Mouse (Mus musculus): ENCODE results near the gene F8a. TPM values are rescaled to one million over a fixed set of nuclear protein-coding genes. Genes with fewer than 3 reads are reported as not detected.
"Not testable (repeated sequence)": the region's sequence is repeated elsewhere in the genome, so short reads cannot be mapped to it uniquely, and the experiment has no call there.

F8a gene
- not detected in 2 replicates for polyA plus RNA-seq (2012; ENCODE audit: insufficient read depth, insufficient read length, low replicate concordance, missing spikeins)

DNA sequence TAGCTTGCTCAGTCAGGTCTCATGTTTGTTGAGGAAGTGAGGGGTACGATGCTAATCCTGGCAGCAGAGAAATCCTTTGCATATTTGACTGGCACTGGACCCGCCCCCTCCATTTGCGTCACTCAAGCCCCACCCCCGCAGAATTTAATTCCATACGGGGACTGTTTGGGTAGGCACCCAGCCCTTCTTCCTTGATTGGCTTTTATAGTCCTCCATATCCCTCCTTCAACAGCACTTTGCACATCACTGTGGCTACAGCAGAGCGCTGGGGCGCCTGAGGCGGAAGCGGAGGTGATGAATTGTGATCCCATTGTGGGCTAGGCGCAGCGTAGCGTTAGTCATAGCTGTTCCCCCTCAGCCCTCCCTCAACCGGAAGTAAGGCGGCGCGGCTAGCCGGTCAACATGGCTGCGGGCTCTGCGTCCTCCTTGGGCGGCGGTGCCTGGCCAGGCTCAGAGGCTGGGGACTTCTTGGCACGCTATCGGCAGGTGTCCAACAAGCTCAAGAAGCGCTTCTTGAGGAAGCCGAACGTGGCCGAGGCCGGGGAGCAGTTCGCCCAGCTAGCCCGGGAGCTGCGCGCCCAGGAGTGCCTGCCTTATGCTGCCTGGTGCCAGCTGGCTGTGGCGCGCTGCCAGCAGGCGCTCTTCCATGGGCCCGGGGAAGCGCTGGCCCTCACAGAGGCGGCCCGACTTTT lies at the start of gene F8a:
F8a (plus strand) TSS at position 378 of the 692 bp plus-strand sequence.
- WGBS, result 16% methylated on average over 37 of the region's 39 CpGs
- Histone ChIP-seq H3K27ac (ENCODE audit: insufficient read depth, low read depth, low read length) (peak within 1 kb of the TSS; percentile 98), H3K4me1 (ENCODE audit: control insufficient read depth, insufficient read depth, low read length) (0 out of 2 replicates have a peak, but pooled peaks cover 3% of the 10 kb centered on the region), H3K4me3 (ENCODE audit: insufficient read depth, low read depth, low read length) (peak within 1 kb of the TSS; percentile 75)
- 0 out of 2 replicates have a peak, but pooled peaks have one; percentile 42 for TF ChIP-seq POLR2A (IDR thresholded peaks at IDR 0.05; ENCODE audit: insufficient read depth, low read depth, low read length)
- TF ChIP-seq CTCF (IDR thresholded peaks at IDR 0.05; ENCODE audit: insufficient read depth, low read depth, low read length), result no peak

- WGBS, result 79% methylated on average over 12 of the region's 12 CpGs
- H3K4me3 ChIP-seq (ENCODE audit: insufficient read depth, low read depth, low read length); H3K4me1 ChIP-seq (ENCODE audit: control insufficient read depth, insufficient read depth, low read length); H3K27ac ChIP-seq (ENCODE audit: insufficient read depth, low read depth, low read length): not testable (repeated sequence)
These were observed 36.2 kb upstream of the F8a start, which contains the start of gene Xlr3b for GRCm38 (mm10) chrX:73191934-73192333. Xlr3b (plus strand) TSS chrX:73192207.

GRCm38 (mm10) chrX:73213819-73214564 lies 14.1 kb upstream of the F8a start, which contains the start of gene Xlr4b:
Xlr4b (plus strand) TSS chrX:73214333.
- not testable (repeated sequence) for H3K4me3 ChIP-seq (ENCODE audit: insufficient read depth, low read depth, low read length); H3K27ac ChIP-seq (ENCODE audit: insufficient read depth, low read depth, low read length); H3K4me1 ChIP-seq (ENCODE audit: control insufficient read depth, insufficient read depth, low read length)
- WGBS, result 85% methylated on average over 18 of the region's 19 CpGs

- TF ChIP-seq POLR2A (IDR thresholded peaks at IDR 0.05; ENCODE audit: insufficient read depth, low read depth, low read length), result no peak
- no peak for TF ChIP-seq CTCF (IDR thresholded peaks at IDR 0.05; ENCODE audit: insufficient read depth, low read depth, low read length)
- H3K27ac ChIP-seq (ENCODE audit: insufficient read depth, low read depth, low read length), result no peak overlapping the region
- H3K4me1 ChIP-seq (ENCODE audit: control insufficient read depth, insufficient read depth, low read length), result 0 out of 2 replicates have a peak, but pooled peaks cover 3% of the 10 kb centered on the region
- 66% methylated on average over 1 of the region's 1 CpGs for WGBS
- H3K4me3 ChIP-seq (ENCODE audit: insufficient read depth, low read depth, low read length), result no peak overlapping the region
These were observed 2.7 kb upstream of the F8a start for GRCm38 (mm10) chrX:73225365-73225764.

GRCm38 (mm10) chrX:73228606-73229214 lies 619 bp downstream of the F8a start:
- TF ChIP-seq POLR2A (IDR thresholded peaks at IDR 0.05; ENCODE audit: insufficient read depth, low read depth, low read length) (no peak), CTCF (IDR thresholded peaks at IDR 0.05; ENCODE audit: insufficient read depth, low read depth, low read length) (no peak)
- WGBS, result 21% methylated on average over 51 of the region's 51 CpGs
- Histone ChIP-seq H3K4me3 (ENCODE audit: insufficient read depth, low read depth, low read length) (peak overlapping the region; percentile 75), H3K27ac (ENCODE audit: insufficient read depth, low read depth, low read length) (peak overlapping the region; percentile 98), H3K4me1 (ENCODE audit: control insufficient read depth, insufficient read depth, low read length) (0 out of 2 replicates have a peak, but pooled peaks cover 3% of the 10 kb centered on the region)

DNA sequence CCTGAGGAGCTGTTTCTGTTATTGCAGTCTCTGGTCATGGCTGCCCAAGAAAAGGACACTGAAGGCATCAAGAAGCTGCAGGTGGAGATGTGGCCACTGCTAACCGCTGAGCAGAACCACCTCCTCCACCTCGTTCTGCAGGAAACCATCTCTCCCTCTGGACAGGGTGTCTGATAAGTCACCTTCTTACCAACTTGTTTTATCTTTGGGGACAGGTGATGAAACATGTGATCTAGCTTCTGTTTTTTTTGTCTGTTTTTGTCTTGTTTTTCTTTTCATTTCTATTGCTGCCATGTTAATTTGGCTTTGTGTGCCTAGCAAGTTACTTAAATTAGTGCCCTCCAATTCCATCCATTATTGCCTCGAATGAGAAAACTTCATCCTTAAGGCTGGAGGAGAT lies 1.2 kb downstream of the F8a start:
- Histone ChIP-seq H3K4me3 (ENCODE audit: insufficient read depth, low read depth, low read length) (peak overlapping the region; percentile 75), H3K4me1 (ENCODE audit: control insufficient read depth, insufficient read depth, low read length) (0 out of 2 replicates have a peak, but pooled peaks cover 3% of the 10 kb centered on the region), H3K27ac (ENCODE audit: insufficient read depth, low read depth, low read length) (no peak overlapping the region)
- TF ChIP-seq POLR2A (IDR thresholded peaks at IDR 0.05; ENCODE audit: insufficient read depth, low read depth, low read length), result no peak
- TF ChIP-seq CTCF (IDR thresholded peaks at IDR 0.05; ENCODE audit: insufficient read depth, low read depth, low read length), result no peak
- WGBS, result 10% methylated on average over 3 of the region's 3 CpGs

DNA sequence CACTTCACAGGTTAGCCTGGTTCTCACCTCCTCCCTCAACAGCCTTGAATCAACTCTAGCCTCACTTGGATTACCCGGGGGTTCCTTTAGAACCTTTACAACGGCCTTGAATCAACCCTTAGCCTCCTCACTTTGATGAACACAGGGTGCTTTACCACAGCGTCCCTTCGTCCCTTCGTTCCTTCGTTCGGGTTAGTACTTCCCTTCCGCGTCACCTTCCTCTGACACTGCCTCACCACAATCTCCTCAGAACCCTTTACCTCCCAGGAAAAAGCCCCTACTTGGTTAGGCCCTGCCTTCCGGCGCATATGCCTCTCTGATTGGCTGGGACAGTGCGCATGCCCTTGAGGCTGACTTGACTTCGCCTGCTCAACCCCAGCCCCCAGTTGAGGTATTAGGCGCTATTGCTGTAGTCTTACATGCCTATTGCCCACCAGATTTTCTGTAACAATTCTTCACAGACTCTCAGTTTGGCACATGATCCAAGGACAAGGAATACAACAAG lies 14.8 kb downstream of the F8a start, which contains the start of gene Xlr4c:
Xlr4c (minus strand) TSS at position 310 of the 505 bp plus-strand sequence.
- not testable (repeated sequence) for H3K4me1 ChIP-seq (ENCODE audit: control insufficient read depth, insufficient read depth, low read length); H3K4me3 ChIP-seq (ENCODE audit: insufficient read depth, low read depth, low read length); H3K27ac ChIP-seq (ENCODE audit: insufficient read depth, low read depth, low read length)
- WGBS, result 89% methylated on average over 14 of the region's 14 CpGs

- not testable (repeated sequence) for H3K4me1 ChIP-seq (ENCODE audit: control insufficient read depth, insufficient read depth, low read length); H3K27ac ChIP-seq (ENCODE audit: insufficient read depth, low read depth, low read length); H3K4me3 ChIP-seq (ENCODE audit: insufficient read depth, low read depth, low read length)
- WGBS, result 50% methylated on average over 1 of the region's 2 CpGs
These were observed 34.3 kb downstream of the F8a start for GRCm38 (mm10) chrX:73262428-73262827.

- 94% methylated on average over 14 of the region's 14 CpGs for WGBS
- not testable (repeated sequence) for H3K4me1 ChIP-seq (ENCODE audit: control insufficient read depth, insufficient read depth, low read length); H3K27ac ChIP-seq (ENCODE audit: insufficient read depth, low read depth, low read length); H3K4me3 ChIP-seq (ENCODE audit: insufficient read depth, low read depth, low read length)
These were observed 37.2 kb downstream of the F8a start, which contains the start of gene Xlr3c for GRCm38 (mm10) chrX:73265270-73265669. Xlr3c (minus strand) TSS chrX:73265390.

Other genes with a start within 250 kb of the F8a start
- gene Zfp185, start 241.0 kb upstream of the F8a start, polyA plus RNA-seq (2012; ENCODE audit: insufficient read depth, insufficient read length, low replicate concordance, missing spikeins), result not detected in 2 replicates
- not detected in 2 replicates for gene Pnma5, start 191.2 kb upstream of the F8a start, polyA plus RNA-seq (2012; ENCODE audit: insufficient read depth, insufficient read length, low replicate concordance, missing spikeins)
- gene Pnma3, start 163.5 kb upstream of the F8a start, polyA plus RNA-seq (2012; ENCODE audit: insufficient read depth, insufficient read length, low replicate concordance, missing spikeins), result not detected in 2 replicates
- gene Xlr4a, start 145.8 kb upstream of the F8a start, polyA plus RNA-seq (2012; ENCODE audit: insufficient read depth, insufficient read length, low replicate concordance, missing spikeins), result not detected in 2 replicates
- not detected in 2 replicates for gene Xlr3a, start 131.2 kb upstream of the F8a start, polyA plus RNA-seq (2012; ENCODE audit: insufficient read depth, insufficient read length, low replicate concordance, missing spikeins)
- not detected in 2 replicates for gene Gm14685, start 111.2 kb upstream of the F8a start, polyA plus RNA-seq (2012; ENCODE audit: insufficient read depth, insufficient read length, low replicate concordance, missing spikeins)
- not detected in 2 replicates for gene Xlr5b, start 79.5 kb upstream of the F8a start, polyA plus RNA-seq (2012; ENCODE audit: insufficient read depth, insufficient read length, low replicate concordance, missing spikeins)
- gene DXBay18, start 78.8 kb upstream of the F8a start, polyA plus RNA-seq (2012; ENCODE audit: insufficient read depth, insufficient read length, low replicate concordance, missing spikeins), result not detected in 2 replicates
- not detected in 2 replicates for gene Spin2d, start 51.3 kb upstream of the F8a start, polyA plus RNA-seq (2012; ENCODE audit: insufficient read depth, insufficient read length, low replicate concordance, missing spikeins)
- gene Xlr3b, start 36.1 kb upstream of the F8a start, polyA plus RNA-seq (2012; ENCODE audit: insufficient read depth, insufficient read length, low replicate concordance, missing spikeins), result not detected in 2 replicates
- not detected in 2 replicates for gene Xlr4b, start 14.0 kb upstream of the F8a start, polyA plus RNA-seq (2012; ENCODE audit: insufficient read depth, insufficient read length, low replicate concordance, missing spikeins)
- not detected in 2 replicates for gene Xlr4c, start 14.8 kb downstream of the F8a start, polyA plus RNA-seq (2012; ENCODE audit: insufficient read depth, insufficient read length, low replicate concordance, missing spikeins)
- gene Xlr3c, start 37.1 kb downstream of the F8a start, polyA plus RNA-seq (2012; ENCODE audit: insufficient read depth, insufficient read length, low replicate concordance, missing spikeins), result not detected in 2 replicates
- not detected in 2 replicates for gene Xlr5a, start 64.7 kb downstream of the F8a start, polyA plus RNA-seq (2012; ENCODE audit: insufficient read depth, insufficient read length, low replicate concordance, missing spikeins)
- gene Xlr5c, start 64.7 kb downstream of the F8a start, polyA plus RNA-seq (2012; ENCODE audit: insufficient read depth, insufficient read length, low replicate concordance, missing spikeins), result not detected in 2 replicates
- not detected in 2 replicates for gene Gm45015, start 108.5 kb downstream of the F8a start, polyA plus RNA-seq (2012; ENCODE audit: insufficient read depth, insufficient read length, low replicate concordance, missing spikeins)
- gene Zfp275, start 114.3 kb downstream of the F8a start, polyA plus RNA-seq (2012; ENCODE audit: insufficient read depth, insufficient read length, low replicate concordance, missing spikeins), result not detected in 2 replicates
- gene Gm18336, start 170.4 kb downstream of the F8a start, polyA plus RNA-seq (2012; ENCODE audit: insufficient read depth, insufficient read length, low replicate concordance, missing spikeins), result not detected in 2 replicates
- not detected in 2 replicates for gene Zfp92, start 182.8 kb downstream of the F8a start, polyA plus RNA-seq (2012; ENCODE audit: insufficient read depth, insufficient read length, low replicate concordance, missing spikeins)
- not detected in 2 replicates for gene Trex2, start 207.1 kb downstream of the F8a start, polyA plus RNA-seq (2012; ENCODE audit: insufficient read depth, insufficient read length, low replicate concordance, missing spikeins)
- gene Haus7, start 230.8 kb downstream of the F8a start, polyA plus RNA-seq (2012; ENCODE audit: insufficient read depth, insufficient read length, low replicate concordance, missing spikeins), result not detected in 2 replicates